Mouse (Mus musculus): ENCODE data around the gene 4933406M09Rik. TPM values are rescaled to one million over a fixed set of nuclear protein-coding genes. Genes with fewer than 3 reads are reported as not detected.

The 4933406M09Rik gene
- polyA plus RNA-seq, 1 experiment = not detected

DNA sequence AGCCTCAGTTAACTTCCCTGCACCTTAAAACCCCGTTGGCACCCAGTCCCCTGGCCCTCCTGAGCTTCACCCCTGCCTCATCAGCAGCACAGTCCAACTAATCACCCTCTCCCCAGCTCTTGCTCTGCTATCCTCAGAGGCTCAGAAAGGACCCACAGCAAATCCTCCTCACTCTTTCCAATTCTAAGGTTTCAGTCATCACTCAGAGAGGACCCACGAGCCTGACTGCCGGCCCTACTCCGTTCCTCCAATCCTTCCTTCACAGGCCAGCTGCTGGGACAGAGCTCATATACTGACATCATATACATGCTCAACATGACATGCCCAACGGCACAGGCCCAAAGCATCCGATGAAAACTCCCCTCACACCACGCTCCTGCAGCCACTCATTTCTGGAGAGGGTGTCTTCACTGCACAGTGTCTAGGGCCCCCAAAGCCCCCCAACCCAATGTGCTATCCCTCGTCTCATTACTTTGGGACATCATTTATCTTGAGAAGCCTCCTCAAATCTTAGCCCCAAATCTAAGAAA lies 42.9 kb upstream of the 4933406M09Rik start:
- Histone ChIP-seq H3K4me1 (ENCODE audit: control insufficient read depth, insufficient read depth, insufficient read length, low read length) (peaks cover 8% of the 10 kb centered on the region), H3K4me3 (ENCODE audit: low read depth, low read length) (no peak overlapping the region), H3K27me3 (ENCODE audit: control insufficient read depth, insufficient read depth, low read length) (no peaks in the 10 kb centered on the region), H3K36me3 (ENCODE audit: control insufficient read depth, insufficient read depth, low read length) (peaks cover 17% of the 10 kb centered on the region), H3K27ac (ENCODE audit: insufficient read depth, low read depth, low read length) (no peak overlapping the region)
- WGBS = 82% methylated on average over 8 of the region's 8 CpGs
- TF ChIP-seq CTCF (IDR thresholded peaks at IDR 0.05; ENCODE audit: extremely low read depth, insufficient read length, insufficient replicate concordance, low read depth, low read length) = no peak
- TF ChIP-seq POLR2A (IDR thresholded peaks at IDR 0.05; ENCODE audit: low read depth, low read length) = no peak

DNA sequence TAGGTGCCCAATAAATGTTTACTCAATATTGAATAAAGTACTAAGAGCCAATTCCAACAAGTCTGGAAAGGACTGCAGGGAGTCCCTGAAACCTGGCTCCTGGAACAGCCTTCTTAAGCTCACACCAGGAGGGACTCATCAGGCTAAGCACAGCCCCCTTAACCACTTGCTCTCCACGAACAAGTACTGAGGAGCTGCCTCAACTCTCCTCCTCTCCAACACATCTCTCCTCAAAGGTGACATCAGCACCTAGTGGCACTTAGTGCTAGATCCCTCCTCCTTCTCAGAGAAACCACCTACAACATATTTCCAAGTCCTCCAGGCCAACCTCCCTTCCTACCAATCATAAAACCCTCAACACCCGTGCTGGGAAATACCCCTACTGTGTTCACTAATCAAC lies 42.2 kb upstream of the 4933406M09Rik start:
- no peak for TF ChIP-seq CTCF (IDR thresholded peaks at IDR 0.05; ENCODE audit: extremely low read depth, insufficient read length, insufficient replicate concordance, low read depth, low read length)
- no peak for TF ChIP-seq POLR2A (IDR thresholded peaks at IDR 0.05; ENCODE audit: low read depth, low read length)
- 31% methylated on average over 2 of the region's 2 CpGs for WGBS
- Histone ChIP-seq H3K27ac (ENCODE audit: insufficient read depth, low read depth, low read length) (no peak overlapping the region), H3K4me3 (ENCODE audit: low read depth, low read length) (no peak overlapping the region), H3K27me3 (ENCODE audit: control insufficient read depth, insufficient read depth, low read length) (no peaks in the 10 kb centered on the region), H3K4me1 (ENCODE audit: control insufficient read depth, insufficient read depth, insufficient read length, low read length) (peaks cover 8% of the 10 kb centered on the region), H3K36me3 (ENCODE audit: control insufficient read depth, insufficient read depth, low read length) (peaks cover 18% of the 10 kb centered on the region)

DNA sequence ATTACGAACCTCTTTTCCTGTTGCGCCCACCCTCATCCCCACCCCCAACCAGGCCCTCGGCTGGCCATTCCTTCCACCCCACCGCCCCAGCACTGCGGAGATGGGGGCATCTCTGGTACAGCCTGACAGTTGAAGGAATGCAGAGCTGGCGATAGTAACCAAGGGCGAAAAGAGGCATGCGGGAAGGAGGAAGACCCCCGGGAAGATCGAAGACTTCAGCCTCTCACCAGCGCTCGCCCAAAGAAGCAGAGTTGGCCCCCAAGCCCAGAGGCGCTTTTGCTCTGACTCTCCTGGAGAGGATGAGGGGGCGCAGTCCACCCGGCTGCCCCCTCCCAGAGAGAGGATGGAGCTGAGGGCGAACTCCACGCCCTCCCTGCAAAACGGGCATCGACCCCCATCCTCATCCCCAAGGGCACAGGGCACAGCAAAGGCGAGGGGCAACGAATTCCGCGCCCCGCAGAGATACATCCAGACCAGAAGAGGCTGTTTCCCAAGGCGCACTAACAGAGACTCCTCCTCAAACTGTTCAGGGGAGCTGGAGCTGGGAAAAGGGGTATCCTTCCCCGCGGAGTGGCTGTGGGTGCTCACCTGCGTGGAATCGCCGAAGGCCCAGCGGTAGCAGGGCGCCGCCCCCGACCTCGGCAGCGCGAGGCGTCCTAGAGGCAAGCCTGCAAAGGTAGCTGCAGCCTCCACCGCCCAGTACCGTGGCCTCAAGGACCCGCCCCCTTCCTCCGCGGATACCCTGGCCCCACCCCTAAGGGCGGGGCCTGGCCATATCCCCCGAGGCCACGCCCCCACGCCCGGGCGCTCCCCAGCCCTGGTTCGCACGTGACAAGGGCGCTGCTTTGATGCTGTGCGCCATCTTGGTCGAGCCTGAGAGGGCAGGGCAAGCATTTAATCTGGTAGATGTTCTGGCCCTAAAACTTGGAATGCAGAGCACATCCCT lies 41.5 kb upstream of the 4933406M09Rik start:
- H3K4me1 ChIP-seq (ENCODE audit: control insufficient read depth, insufficient read depth, insufficient read length, low read length) = peaks cover 8% of the 10 kb centered on the region
- WGBS = 8% methylated on average over 54 of the region's 54 CpGs
- peaks cover 21% of the 10 kb centered on the region for H3K36me3 ChIP-seq (ENCODE audit: control insufficient read depth, insufficient read depth, low read length)
- H3K27me3 ChIP-seq (ENCODE audit: control insufficient read depth, insufficient read depth, low read length) = no peaks in the 10 kb centered on the region
- peak overlapping the region; percentile 40 for H3K4me3 ChIP-seq (ENCODE audit: low read depth, low read length)
- TF ChIP-seq CTCF (IDR thresholded peaks at IDR 0.05; ENCODE audit: extremely low read depth, insufficient read length, insufficient replicate concordance, low read depth, low read length) = no peak
- no peak for TF ChIP-seq POLR2A (IDR thresholded peaks at IDR 0.05; ENCODE audit: low read depth, low read length)
- H3K27ac ChIP-seq (ENCODE audit: insufficient read depth, low read depth, low read length) = no peak overlapping the region

DNA sequence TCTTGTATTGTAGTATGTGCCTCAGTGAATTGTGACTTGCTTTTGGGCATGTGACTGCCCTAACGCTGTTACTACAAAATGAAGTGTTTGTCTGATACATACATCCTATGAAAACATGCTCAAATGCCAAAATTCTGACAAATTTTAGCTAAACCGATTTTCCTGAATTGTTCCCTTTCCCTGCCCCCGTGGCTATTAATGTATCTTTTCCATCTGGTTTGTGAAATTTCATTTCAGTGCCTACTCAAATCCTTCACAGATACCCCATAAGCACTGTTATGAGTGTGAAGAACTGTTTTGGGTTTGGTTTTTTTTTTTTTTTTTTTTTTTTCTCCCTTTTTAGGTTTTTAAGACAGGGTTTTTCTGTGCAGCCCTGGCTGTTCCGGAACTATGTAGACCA lies 40.7 kb upstream of the 4933406M09Rik start:
- H3K27ac ChIP-seq (ENCODE audit: insufficient read depth, low read depth, low read length) = no peak overlapping the region
- H3K4me1 ChIP-seq (ENCODE audit: control insufficient read depth, insufficient read depth, insufficient read length, low read length) = peaks cover 8% of the 10 kb centered on the region
- 81% methylated on average over 4 of the region's 4 CpGs for WGBS
- H3K27me3 ChIP-seq (ENCODE audit: control insufficient read depth, insufficient read depth, low read length) = no peaks in the 10 kb centered on the region
- H3K36me3 ChIP-seq (ENCODE audit: control insufficient read depth, insufficient read depth, low read length) = peaks cover 28% of the 10 kb centered on the region
- TF ChIP-seq POLR2A (IDR thresholded peaks at IDR 0.05; ENCODE audit: low read depth, low read length) = no peak
- TF ChIP-seq CTCF (IDR thresholded peaks at IDR 0.05; ENCODE audit: extremely low read depth, insufficient read length, insufficient replicate concordance, low read depth, low read length) = no peak
- no peak overlapping the region for H3K4me3 ChIP-seq (ENCODE audit: low read depth, low read length)

DNA sequence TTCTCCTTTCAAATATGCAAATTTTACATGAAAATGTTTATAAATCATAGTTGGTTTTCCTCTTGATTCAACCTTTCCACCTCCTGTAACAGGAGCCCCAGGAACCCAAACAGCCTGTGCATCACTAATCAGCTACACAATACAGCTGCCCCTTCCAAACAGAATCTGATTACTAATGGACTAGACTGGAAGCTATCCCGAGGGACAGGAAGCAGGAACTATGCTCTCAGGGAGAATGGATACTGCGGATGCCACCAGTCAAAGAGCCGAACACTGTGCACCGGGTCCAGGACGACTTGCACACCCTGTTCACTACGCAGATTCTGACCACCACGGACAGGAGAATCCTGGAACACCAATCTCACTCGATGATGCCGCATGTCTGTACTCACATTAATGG lies 37.9 kb upstream of the 4933406M09Rik start:
- H3K36me3 ChIP-seq (ENCODE audit: control insufficient read depth, insufficient read depth, low read length) = peaks cover 52% of the 10 kb centered on the region
- WGBS = 82% methylated on average over 9 of the region's 9 CpGs
- H3K4me1 ChIP-seq (ENCODE audit: control insufficient read depth, insufficient read depth, insufficient read length, low read length) = peaks cover 8% of the 10 kb centered on the region
- no peak for TF ChIP-seq CTCF (IDR thresholded peaks at IDR 0.05; ENCODE audit: extremely low read depth, insufficient read length, insufficient replicate concordance, low read depth, low read length)
- no peak for TF ChIP-seq POLR2A (IDR thresholded peaks at IDR 0.05; ENCODE audit: low read depth, low read length)
- H3K27me3 ChIP-seq (ENCODE audit: control insufficient read depth, insufficient read depth, low read length) = no peaks in the 10 kb centered on the region
- no peak overlapping the region for H3K27ac ChIP-seq (ENCODE audit: insufficient read depth, low read depth, low read length)
- H3K4me3 ChIP-seq (ENCODE audit: low read depth, low read length) = no peak overlapping the region

DNA sequence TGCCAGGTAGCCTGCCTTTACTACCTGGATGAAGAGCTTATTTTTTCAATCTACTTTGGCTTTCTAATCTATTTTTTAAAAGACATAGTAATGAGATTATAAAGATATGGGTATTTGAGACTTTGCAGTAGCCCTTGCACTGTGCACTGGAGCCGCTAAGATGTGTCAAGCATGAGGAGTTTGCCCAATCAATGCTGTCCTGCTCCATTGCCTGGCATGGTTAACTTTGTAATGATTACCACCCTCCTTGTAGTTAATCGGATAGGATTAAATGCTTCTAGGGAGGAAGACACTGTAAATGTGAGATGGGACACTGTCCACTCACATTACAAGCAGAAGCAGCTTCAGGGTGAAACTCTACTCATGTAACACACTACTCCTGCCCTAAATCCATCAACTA lies 32.4 kb upstream of the 4933406M09Rik start:
- no peak overlapping the region for H3K27ac ChIP-seq (ENCODE audit: insufficient read depth, low read depth, low read length)
- 91% methylated on average over 2 of the region's 2 CpGs for WGBS
- no peaks in the 10 kb centered on the region for H3K27me3 ChIP-seq (ENCODE audit: control insufficient read depth, insufficient read depth, low read length)
- peaks cover 65% of the 10 kb centered on the region for H3K36me3 ChIP-seq (ENCODE audit: control insufficient read depth, insufficient read depth, low read length)
- no peak for TF ChIP-seq CTCF (IDR thresholded peaks at IDR 0.05; ENCODE audit: extremely low read depth, insufficient read length, insufficient replicate concordance, low read depth, low read length)
- no peak for TF ChIP-seq POLR2A (IDR thresholded peaks at IDR 0.05; ENCODE audit: low read depth, low read length)
- no peaks in the 10 kb centered on the region; the same call in 1 of the 2 replicates for H3K4me1 ChIP-seq (ENCODE audit: control insufficient read depth, insufficient read depth, insufficient read length, low read length)
- no peak overlapping the region for H3K4me3 ChIP-seq (ENCODE audit: low read depth, low read length)

DNA sequence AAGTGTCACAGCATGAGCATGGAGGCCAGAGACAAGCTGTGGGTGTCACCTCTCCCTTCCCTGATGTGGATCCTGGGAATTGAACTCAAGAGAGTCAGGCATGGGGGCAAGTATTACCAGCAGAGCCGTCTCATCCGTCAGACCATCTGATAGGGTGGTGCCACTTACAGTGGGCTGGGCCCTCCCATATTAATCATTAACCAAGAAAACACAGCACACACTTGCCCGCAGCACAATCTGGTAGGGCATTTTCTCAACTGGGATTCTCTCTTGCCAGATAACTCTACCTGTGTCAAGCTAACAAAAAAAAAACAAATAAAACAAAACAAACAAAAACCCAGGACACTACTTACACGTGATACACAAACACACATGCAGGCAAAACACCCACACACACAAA lies 28.3 kb upstream of the 4933406M09Rik start:
- Histone ChIP-seq H3K36me3 (ENCODE audit: control insufficient read depth, insufficient read depth, low read length) (peaks cover 44% of the 10 kb centered on the region), H3K4me1 (ENCODE audit: control insufficient read depth, insufficient read depth, insufficient read length, low read length) (peaks cover 7% of the 10 kb centered on the region; the same call in 1 of the 2 replicates), H3K4me3 (ENCODE audit: low read depth, low read length) (no peak overlapping the region), H3K27ac (ENCODE audit: insufficient read depth, low read depth, low read length) (peak overlapping the region; percentile 43), H3K27me3 (ENCODE audit: control insufficient read depth, insufficient read depth, low read length) (no peaks in the 10 kb centered on the region)
- no peak for TF ChIP-seq POLR2A (IDR thresholded peaks at IDR 0.05; ENCODE audit: low read depth, low read length)
- TF ChIP-seq CTCF (IDR thresholded peaks at IDR 0.05; ENCODE audit: extremely low read depth, insufficient read length, insufficient replicate concordance, low read depth, low read length) = no peak
- 24% methylated on average over 4 of the region's 4 CpGs for WGBS
